ENCODE assay signal across 7 mouse cellular contexts in the genomic region with DNA sequence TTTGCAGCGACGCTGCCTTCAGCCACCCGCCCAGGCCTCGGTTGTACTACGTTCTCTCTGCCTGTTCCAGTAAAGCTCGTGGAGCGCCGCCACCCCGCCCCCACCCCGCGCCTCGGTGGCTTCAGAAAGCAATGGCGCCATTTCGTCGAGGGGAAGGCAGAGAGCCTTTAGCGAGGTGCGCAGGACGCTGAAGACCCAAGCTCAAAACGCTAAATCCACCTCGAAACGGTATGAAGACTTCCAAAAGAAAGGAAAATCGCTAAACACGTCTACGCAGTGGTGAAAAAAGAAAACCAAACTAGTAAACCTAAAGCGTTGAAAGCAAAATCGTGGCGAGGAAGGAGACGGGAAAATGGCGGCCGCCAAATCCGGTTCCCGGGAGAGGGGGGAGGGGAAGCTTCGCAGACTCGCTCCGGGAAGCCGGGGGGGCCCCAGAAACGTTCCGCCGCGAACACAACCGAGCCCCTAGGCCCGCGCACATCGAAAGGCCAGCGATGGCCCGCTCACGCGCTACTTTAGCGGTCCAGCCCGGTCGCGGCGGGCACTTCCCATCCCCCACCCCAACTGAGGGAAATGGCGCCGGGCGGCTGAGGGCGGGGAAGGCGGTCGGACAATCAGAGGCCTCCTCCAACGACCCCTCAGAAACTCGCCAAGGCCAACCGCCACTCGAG. TPM values are rescaled to one million over a fixed set of nuclear protein-coding genes. Genes with fewer than 3 reads are reported as not detected.
DNase-seq lines count a peak whose midpoint lies in the region; ATAC-seq and TF ChIP-seq lines count a peak whose summit lies in the region.

No protein-coding gene starts in this region.

- H3K9ac ChIP-seq in embryonic facial prominence, embryonic 13.5 days, result peak overlapping the region; percentile 100
- peak overlapping the region; percentile 96 for H3K9ac ChIP-seq in heart, adult 2 months (ENCODE audit: low read depth, low read length)
- peak overlapping the region; percentile 100 for H3K9ac ChIP-seq in limb, embryonic 12.5 days (replicated peaks)
- H3K9ac ChIP-seq in midbrain, embryonic 14.5 days (replicated peaks; ENCODE audit: low read length), result peak overlapping the region; percentile 100

- ATAC-seq in embryonic facial prominence, embryonic 13.5 days (ENCODE audit: insufficient number of reproducible peaks, insufficient read depth, low FRiP score, low TSS enrichment, low read depth), result 0 out of 2 replicates have a peak, but pooled peaks have one; percentile 18
- peak; percentile 24; the same call in 1 of the 2 replicates for ATAC-seq in limb, embryonic 12.5 days (ENCODE audit: insufficient number of reproducible peaks, insufficient read depth, low FRiP score, low TSS enrichment, low read depth)
- peak; percentile 37 for ATAC-seq in midbrain, embryonic 14.5 days (ENCODE audit: low FRiP score, low TSS enrichment)

- intact Hi-C loops in heart, adult 2 months (cut with DNase I), result loop anchor here (1.0 to 10.0 kb wide), 4 partner anchors 75 to 536 kb away; no protein-coding TSS in a partner anchor

- H3K27ac ChIP-seq in embryonic facial prominence, embryonic 13.5 days, result peak overlapping the region; percentile 100
- peak overlapping the region; percentile 99 for H3K27ac ChIP-seq in heart, adult 2 months
- peak overlapping the region; percentile 100 for H3K27ac ChIP-seq in limb, embryonic 12.5 days
- peak overlapping the region; percentile 100 for H3K27ac ChIP-seq in midbrain, embryonic 14.5 days (replicated peaks; ENCODE audit: low read depth, low read length)

- H3K36me3 ChIP-seq in embryonic facial prominence, embryonic 13.5 days, result peaks cover 43% of the 10 kb centered on the region
- H3K36me3 ChIP-seq in heart, adult 2 months (ENCODE audit: control insufficient read depth, insufficient read depth, low read length), result peaks cover 50% of the 10 kb centered on the region
- H3K36me3 ChIP-seq in limb, embryonic 12.5 days, result peaks cover 52% of the 10 kb centered on the region
- H3K36me3 ChIP-seq in midbrain, embryonic 14.5 days (ENCODE audit: control insufficient read depth, insufficient read depth, low read length), result peaks cover 47% of the 10 kb centered on the region

- H3K4me1 ChIP-seq in embryonic facial prominence, embryonic 13.5 days, result peaks cover 31% of the 10 kb centered on the region
- peaks cover 6% of the 10 kb centered on the region for H3K4me1 ChIP-seq in heart, adult 2 months (ENCODE audit: control insufficient read depth, insufficient read depth, low read length)
- peaks cover 30% of the 10 kb centered on the region for H3K4me1 ChIP-seq in limb, embryonic 12.5 days (replicated peaks)
- peaks cover 38% of the 10 kb centered on the region for H3K4me1 ChIP-seq in midbrain, embryonic 14.5 days (ENCODE audit: control insufficient read depth, insufficient read depth, low read length)

- H3K4me2 ChIP-seq in embryonic facial prominence, embryonic 13.5 days, result peak overlapping the region; percentile 64
- H3K4me2 ChIP-seq in limb, embryonic 12.5 days, result peak overlapping the region; percentile 67
- H3K4me2 ChIP-seq in midbrain, embryonic 14.5 days (ENCODE audit: low read length), result peak overlapping the region; percentile 80

- peak overlapping the region; percentile 98 for H3K4me3 ChIP-seq in embryonic facial prominence, embryonic 13.5 days
- peak overlapping the region; percentile 71 for H3K4me3 ChIP-seq in heart, adult 2 months
- H3K4me3 ChIP-seq in limb, embryonic 12.5 days (replicated peaks), result peak overlapping the region; percentile 93
- H3K4me3 ChIP-seq in midbrain, embryonic 14.5 days (replicated peaks; ENCODE audit: low read depth, low read length), result peak overlapping the region; percentile 100

- H3K27me3 ChIP-seq in embryonic facial prominence, embryonic 13.5 days, result no peaks in the 10 kb centered on the region
- no peaks in the 10 kb centered on the region for H3K27me3 ChIP-seq in heart, adult 2 months (ENCODE audit: control insufficient read depth, insufficient read depth, low read length)
- H3K27me3 ChIP-seq in limb, embryonic 12.5 days, result no peaks in the 10 kb centered on the region
- H3K27me3 ChIP-seq in midbrain, embryonic 14.5 days (ENCODE audit: control insufficient read depth, insufficient read depth, low read length), result no peaks in the 10 kb centered on the region

- TF ChIP-seq POLR2A in heart, adult 2 months (IDR thresholded peaks at IDR 0.05; ENCODE audit: insufficient read depth, low read depth, low read length), result peak; percentile 62

- peak; percentile 77 to 83 for DNase-seq in adrenal gland, postnatal 36 days
- DNase-seq in heart, adult 2 months, result peak; percentile 85 to 87
- DNase-seq in kidney, adult 8-10 months, result peak; percentile 57 to 78
- peak; percentile 88 for DNase-seq in midbrain, embryonic 14.5 days
- peak; percentile 68 to 78 for DNase-seq in spleen, adult 18-20 months

- TF ChIP-seq EP300 in heart, adult 2 months (IDR thresholded peaks at IDR 0.05; ENCODE audit: insufficient read depth, low read depth, low read length), result 0 out of 2 replicates have a peak, but pooled peaks have one; percentile 59

- H3K9me3 ChIP-seq in embryonic facial prominence, embryonic 13.5 days, result no peaks in the 10 kb centered on the region
- H3K9me3 ChIP-seq in limb, embryonic 12.5 days, result no peaks in the 10 kb centered on the region
- no peaks in the 10 kb centered on the region for H3K9me3 ChIP-seq in midbrain, embryonic 14.5 days (ENCODE audit: control insufficient read depth, low read length)

- H3K79me2 ChIP-seq in heart, adult 2 months (replicated peaks; ENCODE audit: control insufficient read depth, insufficient read depth, low read length), result peaks cover 4% of the 10 kb centered on the region

- TF ChIP-seq CTCF in heart, adult 2 months (IDR thresholded peaks at IDR 0.05), result no peak

- WGBS in embryonic facial prominence, embryonic 13.5 days, result under 1% methylated on average over 63 of the region's 63 CpGs
- WGBS in heart, adult 2 months, result 0% methylated on average over 63 of the region's 63 CpGs
- WGBS in limb, embryonic 12.5 days, result under 1% methylated on average over 63 of the region's 63 CpGs
- under 1% methylated on average over 63 of the region's 63 CpGs for WGBS in midbrain, embryonic 14.5 days

RNA-seq across cellular contexts. Expression of gene Hnrnpa2b1, which starts 0.7 kb away (rescaled TPM):
- total RNA-seq in adrenal gland, postnatal 36 days (2021), result 100 to 1,000 TPM; 593 to 702 TPM
- 2,111 and 2,317 TPM in 2 replicates for polyA plus RNA-seq in embryonic facial prominence, embryonic 13.5 days (2015; fragmentation: Nextera tagmentation; extraction: Ambion mirVana)
- total RNA-seq in heart, adult 2 months (2021), result 100 to 1,000 TPM; 384 to 411 TPM
- 91.2 and 166 TPM in 2 replicates for polyA plus RNA-seq in heart, adult 2 months (2012; rRNA removed)
- 2,291 and 2,602 TPM in 2 replicates for polyA plus RNA-seq in limb, embryonic 12.5 days (2016; fragmentation: Nextera tagmentation; extraction: Ambion mirVana)
- polyA plus RNA-seq in midbrain, embryonic 14.5 days (2014; fragmentation: Nextera tagmentation; extraction: Ambion mirVana), result 859 and 918 TPM in 2 replicates

RNA-seq across cellular contexts. Expression of gene Cbx3, which starts 1.1 kb away (rescaled TPM):
- total RNA-seq in adrenal gland, postnatal 36 days (2021), result 100 to 1,000 TPM in 1 of 2 experiments, 10 to 100 TPM in 1; 88.4 to 111 TPM
- 550 and 557 TPM in 2 replicates for polyA plus RNA-seq in embryonic facial prominence, embryonic 13.5 days (2015; fragmentation: Nextera tagmentation; extraction: Ambion mirVana)
- total RNA-seq in heart, adult 2 months (2021), result 10 to 100 TPM; 58.7 to 63.9 TPM
- polyA plus RNA-seq in heart, adult 2 months (2012; rRNA removed), result 7.6 and 15.7 TPM in 2 replicates
- 622 TPM in 2 replicates for polyA plus RNA-seq in limb, embryonic 12.5 days (2016; fragmentation: Nextera tagmentation; extraction: Ambion mirVana)
- polyA plus RNA-seq in midbrain, embryonic 14.5 days (2014; fragmentation: Nextera tagmentation; extraction: Ambion mirVana), result 518 and 525 TPM in 2 replicates

RNA-seq across cellular contexts. Expression of gene Nfe2l3, which starts 36.6 kb away (rescaled TPM):
- under 1 TPM; 0.20 to 0.26 TPM for total RNA-seq in adrenal gland, postnatal 36 days (2021)
- 2.0 and 3.6 TPM in 2 replicates for polyA plus RNA-seq in embryonic facial prominence, embryonic 13.5 days (2015; fragmentation: Nextera tagmentation; extraction: Ambion mirVana)
- total RNA-seq in heart, adult 2 months (2021), result under 1 TPM; 0.16 to 0.18 TPM
- polyA plus RNA-seq in heart, adult 2 months (2012; rRNA removed), result 0.20 TPM in 2 replicates
- 0.96 and 1.4 TPM in 2 replicates for polyA plus RNA-seq in limb, embryonic 12.5 days (2016; fragmentation: Nextera tagmentation; extraction: Ambion mirVana)
- polyA plus RNA-seq in midbrain, embryonic 14.5 days (2014; fragmentation: Nextera tagmentation; extraction: Ambion mirVana), result 8.2 and 9.0 TPM in 2 replicates

RNA-seq across cellular contexts. Expression of gene Snx10, which starts 54.7 kb away (rescaled TPM):
- total RNA-seq in adrenal gland, postnatal 36 days (2021), result 10 to 100 TPM; 33.4 to 36.4 TPM
- 13.0 and 14.2 TPM in 2 replicates for polyA plus RNA-seq in embryonic facial prominence, embryonic 13.5 days (2015; fragmentation: Nextera tagmentation; extraction: Ambion mirVana)
- total RNA-seq in heart, adult 2 months (2021), result 10 to 100 TPM; 10.8 to 11.4 TPM
- 3.9 and 6.5 TPM in 2 replicates for polyA plus RNA-seq in heart, adult 2 months (2012; rRNA removed)
- polyA plus RNA-seq in limb, embryonic 12.5 days (2016; fragmentation: Nextera tagmentation; extraction: Ambion mirVana), result 15.3 and 17.3 TPM in 2 replicates
- 54.7 and 55.2 TPM in 2 replicates for polyA plus RNA-seq in midbrain, embryonic 14.5 days (2014; fragmentation: Nextera tagmentation; extraction: Ambion mirVana)

Comparison
In these comparisons a context has a peak if more than half of its experiments do, and no peak if none do; other contexts are left out.
1. Peak in every context shown above with its lines: DNase-seq, ATAC-seq, H3K4me3 ChIP-seq and H3K27ac ChIP-seq.
2. RNA of gene Cbx3, which starts 1.1 kb away (polyA plus RNA-seq): 622 TPM in limb, embryonic 12.5 days, 550 to 557 TPM in embryonic facial prominence, embryonic 13.5 days and 518 to 525 TPM in midbrain, embryonic 14.5 days; 7.6 to 15.7 TPM in heart, adult 2 months; every median in the first group is over 10 times any median in the second.